Mouse (Mus musculus) splenic B cell, adult 2 months (primary cell): ENCODE measurements around the gene Gca.
"Not testable (repeated sequence)": the region's sequence is repeated elsewhere in the genome, so short reads cannot be mapped to it uniquely, and the experiment has no call there.

Source experiments
- DNase-seq: peaks from one replicate; pipeline ENCODE4 v3.0.0-alpha.2; 2011; ENCODE audit warnings: low read depth, low spot score
- H3K27me3 ChIP-seq: 2 replicates; pipeline ENCODE4 v1.6.1; 2012; ENCODE audit warnings: mild to moderate bottlenecking, low read length, moderate library complexity, mixed read lengths; ENCODE audit not compliant: control insufficient read depth, poor library complexity, insufficient read depth, severe bottlenecking
- H3K36me3 ChIP-seq: 2 replicates; pipeline ENCODE4 v1.6.1; 2012; ENCODE audit warnings: mild to moderate bottlenecking, low read length, moderate library complexity, mixed read lengths; ENCODE audit not compliant: control insufficient read depth, poor library complexity, insufficient read depth, severe bottlenecking

Gca gene

GRCm38 (mm10) chr2:62714362-62714761, 50.3 kb downstream of the Gca start:
- not testable (repeated sequence) for DNase-seq, H3K27me3 ChIP-seq, H3K36me3 ChIP-seq

GRCm38 (mm10) chr2:62715260-62715659, 51.2 kb downstream of the Gca start:
- no peaks in the 10 kb centered on the region for H3K36me3 ChIP-seq
- no peak for DNase-seq
- no peaks in the 10 kb centered on the region for H3K27me3 ChIP-seq

GRCm38 (mm10) chr2:62717270-62717669, 53.2 kb downstream of the Gca start:
- Histone ChIP-seq H3K27me3 (no peaks in the 10 kb centered on the region), H3K36me3 (no peaks in the 10 kb centered on the region)
- no peak for DNase-seq

- no peak for DNase-seq
- Histone ChIP-seq H3K36me3 (no peaks in the 10 kb centered on the region), H3K27me3 (no peaks in the 10 kb centered on the region)
These were observed 54.3 kb downstream of the Gca start for GRCm38 (mm10) chr2:62718411-62718810.

GRCm38 (mm10) chr2:62725946-62726345, 61.9 kb downstream of the Gca start:
- DNase-seq, result no peak

GRCm38 (mm10) chr2:62727732-62728131, 63.6 kb downstream of the Gca start:
- Histone ChIP-seq H3K27me3 (no peaks in the 10 kb centered on the region), H3K36me3 (no peaks in the 10 kb centered on the region)
- no peak for DNase-seq

More at GRCm38 (mm10) chr2:62725946-62726345, 61.9 kb downstream of the Gca start:
- Histone ChIP-seq H3K27me3 (no peaks in the 10 kb centered on the region), H3K36me3 (no peaks in the 10 kb centered on the region)

- Histone ChIP-seq H3K27me3 (no peaks in the 10 kb centered on the region), H3K36me3 (no peaks in the 10 kb centered on the region)
- no peak for DNase-seq
These were observed 66.6 kb downstream of the Gca start for GRCm38 (mm10) chr2:62730671-62731070.

GRCm38 (mm10) chr2:62743098-62743497, 79.0 kb downstream of the Gca start:
- no peak for DNase-seq
- H3K36me3 ChIP-seq, result no peaks in the 10 kb centered on the region
- H3K27me3 ChIP-seq, result no peaks in the 10 kb centered on the region
